Mouse (Mus musculus) embryonic fibroblast, embryonic 13.5 days (primary cell): ENCODE data around the gene Gm20388.
A peak's percentile ranks its signal among the peaks of the same experiment; 100 is the strongest.

Experiments used
- CTCF ChIP-seq: IDR thresholded peaks from 2 replicates; pipeline ENCODE4 v1.5.1; 2011; ENCODE audit warnings: mild to moderate bottlenecking, control low read depth, low read length, moderate library complexity, borderline replicate concordance; ENCODE audit not compliant: insufficient read depth
- POLR2A ChIP-seq: IDR thresholded peaks from 2 replicates; pipeline ENCODE4 v1.6.1; 2011; ENCODE audit warnings: low read depth, mild to moderate bottlenecking, control low read depth, low read length, moderate library complexity

- peak; percentile 57; the same call in 1 of the 2 replicates for TF ChIP-seq POLR2A
- TF ChIP-seq CTCF, result no peak
Observed at GRCm38 (mm10) chr8:122556030-122557009, 2645.7 kb downstream of the Gm20388 start.
